ENCODE assay signal across 10 mouse cellular contexts in genomic region chr12:73842000-73842675, GRCm38 (mm10). TPM values are rescaled to one million over a fixed set of nuclear protein-coding genes. Genes with fewer than 3 reads are reported as not detected.
DNase-seq lines count a peak whose midpoint lies in the region; ATAC-seq and TF ChIP-seq lines count a peak whose summit lies in the region.
"Had no signal": no experiment of that assay in that cellular context is flagged by ENCODE, and none has a peak within 500 bp of the region (broad histone marks: within the 10 kb centered on the region; RNA-seq: fewer than 3 reads in every experiment).

No protein-coding gene starts in this region.

- TF ChIP-seq POLR2A in lung, adult 2 months (IDR thresholded peaks at IDR 0.05; ENCODE audit: borderline replicate concordance, extremely low read depth, low read depth, low read length), result no peak

- H3K4me2 ChIP-seq in lung, embryonic 14.5 days, result no peak overlapping the region
- H3K4me2 ChIP-seq in intestine, embryonic 14.5 days (ENCODE audit: low read length), result peak overlapping the region; percentile 1; the same call in 1 of the 2 replicates
- H3K4me2 ChIP-seq in kidney, embryonic 15.5 days, result no peak overlapping the region
- H3K4me2 ChIP-seq: hindbrain, embryonic 15.5 days had no signal

- H3K9me3 ChIP-seq in lung, embryonic 14.5 days (ENCODE audit: low read depth, low read length), result no peaks in the 10 kb centered on the region
- H3K9me3 ChIP-seq in intestine, embryonic 14.5 days (ENCODE audit: control insufficient read depth, low read length), result no peaks in the 10 kb centered on the region
- no peaks in the 10 kb centered on the region for H3K9me3 ChIP-seq in kidney, embryonic 15.5 days (replicated peaks)
- H3K9me3 ChIP-seq: forebrain, embryonic 10.5 days; hindbrain, embryonic 15.5 days had no signal

- no peak for DNase-seq in lung, embryonic 14.5 days
- no peak for DNase-seq in lung, adult 2 months
- DNase-seq in MN1 (ENCODE audit: low spot score), result peak; percentile 74
- DNase-seq in intestine, embryonic 14.5 days (ENCODE audit: low spot score), result no peak
- peak; percentile 27 for DNase-seq in thymus, postnatal 25 days
- no peak for DNase-seq in cerebellum, adult 9-11 months
- DNase-seq: layer of hippocampus, postnatal 36 days had no signal

- TF ChIP-seq CTCF in lung, embryonic 14.5 days (IDR thresholded peaks at IDR 0.05; ENCODE audit: low read depth), result no peak
- TF ChIP-seq CTCF in lung, adult 2 months (IDR thresholded peaks at IDR 0.05; ENCODE audit: insufficient read depth, low read length), result no peak

- no peaks in the 10 kb centered on the region for H3K27me3 ChIP-seq in lung, embryonic 14.5 days (ENCODE audit: insufficient read depth, low read length)
- H3K27me3 ChIP-seq in intestine, embryonic 14.5 days (replicated peaks; ENCODE audit: control insufficient read depth, insufficient read depth, low read length), result no peaks in the 10 kb centered on the region
- no peaks in the 10 kb centered on the region for H3K27me3 ChIP-seq in kidney, embryonic 15.5 days
- H3K27me3 ChIP-seq: hindbrain, embryonic 15.5 days had no signal

- H3K4me3 ChIP-seq in lung, embryonic 14.5 days (ENCODE audit: low read depth, low read length), result no peak overlapping the region
- no peak overlapping the region for H3K4me3 ChIP-seq in lung, adult 2 months (replicated peaks; ENCODE audit: extremely low read depth, low read depth, low read length)
- H3K4me3 ChIP-seq in intestine, embryonic 14.5 days (ENCODE audit: low read depth, low read length), result no peak overlapping the region
- H3K4me3 ChIP-seq in kidney, embryonic 15.5 days (replicated peaks), result no peak overlapping the region
- H3K4me3 ChIP-seq: forebrain, embryonic 10.5 days; hindbrain, embryonic 15.5 days had no signal

- H3K36me3 ChIP-seq in lung, embryonic 14.5 days (ENCODE audit: insufficient read depth), result no peaks in the 10 kb centered on the region
- no peaks in the 10 kb centered on the region for H3K36me3 ChIP-seq in intestine, embryonic 14.5 days (ENCODE audit: control insufficient read depth, insufficient read depth, low read length)
- no peaks in the 10 kb centered on the region for H3K36me3 ChIP-seq in kidney, embryonic 15.5 days
- H3K36me3 ChIP-seq: forebrain, embryonic 10.5 days; hindbrain, embryonic 15.5 days had no signal

- WGBS in lung, embryonic 14.5 days, result 36% methylated on average over 9 of the region's 9 CpGs
- 31% methylated on average over 9 of the region's 9 CpGs for WGBS in lung, adult 2 months
- WGBS in intestine, embryonic 14.5 days, result 54% methylated on average over 9 of the region's 9 CpGs
- WGBS in kidney, embryonic 15.5 days, result 65% methylated on average over 9 of the region's 9 CpGs

- no peak overlapping the region for H3K9ac ChIP-seq in lung, embryonic 14.5 days
- no peak overlapping the region for H3K9ac ChIP-seq in intestine, embryonic 14.5 days (ENCODE audit: low read length)
- H3K9ac ChIP-seq in kidney, embryonic 15.5 days, result no peak overlapping the region
- H3K9ac ChIP-seq: hindbrain, embryonic 15.5 days had no signal

- 0 out of 2 replicates have a peak, but pooled peaks have one; percentile 24 for ATAC-seq in lung, embryonic 14.5 days (ENCODE audit: insufficient read depth)
- no peak for ATAC-seq in intestine, embryonic 14.5 days (replicated peaks; ENCODE audit: low FRiP score, low TSS enrichment, low read depth)
- ATAC-seq in kidney, embryonic 15.5 days (replicated peaks; ENCODE audit: low FRiP score), result no peak

- H3K27ac ChIP-seq in lung, embryonic 14.5 days (ENCODE audit: low read depth), result no peak overlapping the region
- H3K27ac ChIP-seq in intestine, embryonic 14.5 days (ENCODE audit: low read depth), result no peak overlapping the region
- H3K27ac ChIP-seq in kidney, embryonic 15.5 days, result no peak overlapping the region
- H3K27ac ChIP-seq: forebrain, embryonic 10.5 days; hindbrain, embryonic 15.5 days had no signal

- H3K4me1 ChIP-seq in lung, embryonic 14.5 days (ENCODE audit: insufficient read depth), result no peaks in the 10 kb centered on the region
- no peaks in the 10 kb centered on the region for H3K4me1 ChIP-seq in lung, adult 2 months (ENCODE audit: control insufficient read depth, insufficient read depth, low read length)
- no peaks in the 10 kb centered on the region for H3K4me1 ChIP-seq in intestine, embryonic 14.5 days (replicated peaks; ENCODE audit: control insufficient read depth, insufficient read depth, low read length)
- no peaks in the 10 kb centered on the region for H3K4me1 ChIP-seq in kidney, embryonic 15.5 days
- H3K4me1 ChIP-seq: forebrain, embryonic 10.5 days; hindbrain, embryonic 15.5 days had no signal

RNA-seq across cellular contexts. Expression of gene Hif1a, which starts 59.0 kb away (rescaled TPM):
- 112 TPM in 2 replicates for polyA plus RNA-seq in lung, embryonic 14.5 days (2014; fragmentation: Nextera tagmentation; extraction: Ambion mirVana)
- polyA plus RNA-seq in lung, adult 2 months (2012; rRNA removed), result 19.0 and 23.9 TPM in 2 replicates
- 79.3 and 82.6 TPM in 2 replicates for polyA plus RNA-seq in intestine, embryonic 14.5 days (2014; fragmentation: Nextera tagmentation; extraction: Ambion mirVana)
- polyA plus RNA-seq in kidney, embryonic 15.5 days (2015; fragmentation: Nextera tagmentation; extraction: Ambion mirVana), result 76.4 and 83.3 TPM in 2 replicates

Comparison
In these comparisons a context has a peak if more than half of its experiments do, and no peak if none do; other contexts are left out.
1. DNase-seq: peak in MN1 (single experiment) and thymus, postnatal 25 days (single experiment); none in lung, embryonic 14.5 days (single experiment), lung, adult 2 months (single experiment), intestine, embryonic 14.5 days (single experiment) and cerebellum, adult 9-11 months (single experiment).